Mouse (Mus musculus): ENCODE results near the gene Casp9.
A peak's percentile ranks its signal among the peaks of the same experiment; 100 is the strongest.

Gene Casp9

GRCm38 (mm10) chr4:141818861-141819260 lies 25.4 kb downstream of the Casp9 start:
- no peak for DNase-seq

- no peak for DNase-seq
Measured at GRCm38 (mm10) chr4:141819316-141819715, 25.9 kb downstream of the Casp9 start.

GRCm38 (mm10) chr4:141821178-141821577 lies 27.8 kb downstream of the Casp9 start:
- no peak for DNase-seq

GRCm38 (mm10) chr4:141822089-141822488 lies 28.7 kb downstream of the Casp9 start:
- peak in 1 of 2 experiments; percentile 22 for DNase-seq

- peak; percentile 28 to 42 for DNase-seq
Measured at GRCm38 (mm10) chr4:141822979-141823378, 29.6 kb downstream of the Casp9 start.

GRCm38 (mm10) chr4:141826060-141826459 lies 32.6 kb downstream of the Casp9 start, which contains the start of gene Cela2a:
TSS of gene Cela2a (minus strand) at chr4:141826160.
- DNase-seq = no peak

- no peak for DNase-seq
Measured at GRCm38 (mm10) chr4:141827401-141827800, 34.0 kb downstream of the Casp9 start.

GRCm38 (mm10) chr4:141828177-141828576 lies 34.8 kb downstream of the Casp9 start:
- DNase-seq = no peak

- DNase-seq = no peak
Measured at GRCm38 (mm10) chr4:141830381-141830780, 37.0 kb downstream of the Casp9 start.

GRCm38 (mm10) chr4:141831361-141831760 lies 37.9 kb downstream of the Casp9 start:
- DNase-seq = no peak

- DNase-seq = no peak
Measured at GRCm38 (mm10) chr4:141833911-141834310, 40.5 kb downstream of the Casp9 start.

- DNase-seq = no peak
Measured at GRCm38 (mm10) chr4:141834536-141835095, 41.2 kb downstream of the Casp9 start.

GRCm38 (mm10) chr4:141845999-141846398 lies 52.6 kb downstream of the Casp9 start, which contains the start of gene Ctrc:
TSS of gene Ctrc (minus strand) at chr4:141846359.
- DNase-seq = no peak

GRCm38 (mm10) chr4:141853437-141853836 lies 60.0 kb downstream of the Casp9 start:
- peak; percentile 42 to 50 for DNase-seq

- DNase-seq = peak; percentile 72 to 79
Measured at GRCm38 (mm10) chr4:141857422-141857930, 64.1 kb downstream of the Casp9 start.

GRCm38 (mm10) chr4:141858501-141858900 lies 65.1 kb downstream of the Casp9 start:
- DNase-seq = peak; percentile 53 to 58

- no peak for DNase-seq
Measured at GRCm38 (mm10) chr4:141859351-141859750, 65.9 kb downstream of the Casp9 start.

- no peak for DNase-seq
Measured at GRCm38 (mm10) chr4:141860246-141860841, 66.9 kb downstream of the Casp9 start.

GRCm38 (mm10) chr4:141861591-141862295 lies 68.3 kb downstream of the Casp9 start:
- peak; percentile 77 to 87 for DNase-seq

- DNase-seq = peak in 1 of 2 experiments; percentile 51
Measured at GRCm38 (mm10) chr4:141862867-141863266, 69.5 kb downstream of the Casp9 start.

- no peak for DNase-seq
Measured at GRCm38 (mm10) chr4:141863726-141864280, 70.4 kb downstream of the Casp9 start.

- no peak for DNase-seq
Measured at GRCm38 (mm10) chr4:141864506-141864905, 71.1 kb downstream of the Casp9 start.

GRCm38 (mm10) chr4:141865006-141865405 lies 71.6 kb downstream of the Casp9 start:
- DNase-seq = no peak

Measured in lung, adult 18-20 months (tissue).